Mouse (Mus musculus) ES-Bruce4 (cell line): ENCODE results near the gene Snap29. TPM values are rescaled to one million over a fixed set of nuclear protein-coding genes. Genes with fewer than 3 reads are reported as not detected.

ENCODE experiments used
- H3K27ac ChIP-seq: 2 replicates; pipeline ENCODE4 v1.5.1; 2012; ENCODE audit warnings: low read length, inconsistent platforms; ENCODE audit not compliant: insufficient read depth
- H3K27me3 ChIP-seq: 2 replicates; pipeline ENCODE4 v1.6.1; 2012; ENCODE audit warnings: mild to moderate bottlenecking, low read length, inconsistent platforms; ENCODE audit not compliant: control insufficient read depth, poor library complexity, insufficient read depth, severe bottlenecking
- H3K36me3 ChIP-seq: 2 replicates; pipeline ENCODE4 v1.6.1; 2012; ENCODE audit warnings: inconsistent platforms, mild to moderate bottlenecking, low read length, moderate library complexity; ENCODE audit not compliant: control insufficient read depth, poor library complexity, insufficient read depth, severe bottlenecking
- H3K4me1 ChIP-seq: one replicate; pipeline ENCODE4 v1.8.1; 2011; ENCODE audit warnings: low read length; ENCODE audit not compliant: control insufficient read depth, insufficient read depth
- H3K4me3 ChIP-seq: 2 replicates; pipeline ENCODE4 v1.5.1; 2011; ENCODE audit warnings: low read depth, mild to moderate bottlenecking, low read length
- H3K9ac ChIP-seq: 2 replicates; pipeline ENCODE4 v1.6.1; 2012; ENCODE audit warnings: low read depth, mild to moderate bottlenecking, inconsistent platforms; ENCODE audit not compliant: poor library complexity, severe bottlenecking
- H3K9me3 ChIP-seq: replicated peaks from 2 replicates; pipeline ENCODE4 v1.6.1; 2012; ENCODE audit warnings: mild to moderate bottlenecking, low read length, inconsistent platforms; ENCODE audit not compliant: control insufficient read depth, poor library complexity, insufficient read depth, severe bottlenecking
- CTCF ChIP-seq: IDR thresholded peaks from one replicate; pipeline ENCODE4 v1.8.1; 2011; ENCODE audit warnings: low read depth, low read length
- EP300 ChIP-seq: IDR thresholded peaks from 2 replicates; pipeline ENCODE4 v1.6.1; 2011; ENCODE audit warnings: low read depth, low read length; ENCODE audit not compliant: insufficient read depth
- POLR2A ChIP-seq: IDR thresholded peaks from one replicate; pipeline ENCODE4 v1.8.1; 2011; ENCODE audit warnings: low read length; ENCODE audit not compliant: insufficient read depth
- polyA plus RNA-seq: library from polyadenylated mRNA; stranded (reverse); fragments of >200 nt; gene quantifications from 2 replicates; pipeline ENCODE4 v1.2.4, GENCODE M21; 2011; ENCODE audit warnings: low read depth; ENCODE audit not compliant: missing spikeins, insufficient read depth, insufficient read length

Snap29 gene
- polyA plus RNA-seq, 1 experiment, result 18.9 TPM

DNA sequence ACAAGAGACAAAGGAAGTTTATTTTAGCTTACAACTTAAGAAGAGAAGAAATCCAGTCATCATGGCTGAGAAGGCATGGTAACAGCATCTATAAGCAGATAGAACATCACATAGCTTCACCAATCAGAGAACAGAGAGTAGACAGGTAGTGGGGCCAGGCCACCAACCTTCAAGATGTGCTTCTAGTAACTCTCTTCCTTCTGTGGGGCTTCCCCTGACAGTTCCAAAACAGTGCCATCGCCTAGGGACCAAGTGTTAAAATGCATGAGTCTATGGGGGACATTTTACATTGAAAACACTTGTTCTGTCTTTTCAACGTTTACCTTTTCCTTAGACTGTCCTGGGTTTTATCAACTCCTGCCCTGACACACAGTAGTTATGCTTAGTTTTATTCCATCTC, 57.4 kb downstream of the Snap29 start:
- TF ChIP-seq CTCF, result no peak
- no peak for TF ChIP-seq EP300
- TF ChIP-seq POLR2A, result no peak
- peaks cover 20% of the 10 kb centered on the region for H3K36me3 ChIP-seq

DNA sequence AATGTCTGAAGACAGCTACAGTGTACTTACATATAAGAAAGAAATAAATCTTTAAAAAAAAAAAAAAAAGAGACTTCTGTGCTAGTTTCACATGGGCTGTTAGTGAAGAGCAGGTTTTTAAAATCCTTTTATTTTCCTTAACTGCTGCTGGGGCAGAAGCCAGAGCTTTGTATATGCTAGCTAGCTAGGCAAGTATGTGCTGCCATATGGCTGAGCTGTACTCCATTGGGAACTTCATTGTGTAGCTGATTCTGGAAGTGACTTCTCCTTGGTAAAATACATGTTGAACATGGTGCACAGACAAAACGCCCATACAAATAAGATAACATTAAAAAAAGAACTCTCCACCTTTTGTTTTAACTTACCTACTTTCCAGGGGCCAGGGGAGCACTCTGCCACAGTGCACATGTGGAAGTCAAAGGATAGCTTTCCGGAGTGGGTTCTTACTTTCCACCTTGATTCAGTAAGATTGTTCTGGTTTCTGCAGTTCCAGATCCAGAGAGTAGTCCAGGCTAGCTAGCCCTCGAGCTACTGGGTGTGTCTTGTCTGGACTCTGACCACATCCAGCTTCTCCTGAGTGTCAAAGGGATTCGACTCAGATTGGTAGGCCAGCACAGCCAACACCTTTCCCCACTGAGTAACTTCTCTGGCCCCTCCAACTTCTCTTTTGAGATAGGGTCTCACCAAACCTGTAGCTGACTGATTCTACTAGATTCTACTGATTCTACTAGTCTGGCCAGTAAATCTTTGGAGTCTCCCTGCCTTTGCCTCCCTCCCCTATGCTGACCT, 61.3 kb downstream of the Snap29 start:
- peaks cover 32% of the 10 kb centered on the region for H3K36me3 ChIP-seq
- no peak overlapping the region for H3K9ac ChIP-seq
- no peaks in the 10 kb centered on the region for H3K4me1 ChIP-seq
- no peak overlapping the region for H3K4me3 ChIP-seq
- no peak overlapping the region for H3K27ac ChIP-seq
- no peaks in the 10 kb centered on the region for H3K9me3 ChIP-seq
- H3K27me3 ChIP-seq, result no peaks in the 10 kb centered on the region
- TF ChIP-seq CTCF (no peak), EP300 (no peak), POLR2A (no peak)

More for the DNA sequence above, 57.4 kb downstream of the Snap29 start:
- H3K4me1 ChIP-seq, result no peaks in the 10 kb centered on the region
- no peak overlapping the region for H3K4me3 ChIP-seq
- no peaks in the 10 kb centered on the region for H3K27me3 ChIP-seq
- no peaks in the 10 kb centered on the region for H3K9me3 ChIP-seq
- no peak overlapping the region for H3K27ac ChIP-seq
- H3K9ac ChIP-seq, result no peak overlapping the region

DNA sequence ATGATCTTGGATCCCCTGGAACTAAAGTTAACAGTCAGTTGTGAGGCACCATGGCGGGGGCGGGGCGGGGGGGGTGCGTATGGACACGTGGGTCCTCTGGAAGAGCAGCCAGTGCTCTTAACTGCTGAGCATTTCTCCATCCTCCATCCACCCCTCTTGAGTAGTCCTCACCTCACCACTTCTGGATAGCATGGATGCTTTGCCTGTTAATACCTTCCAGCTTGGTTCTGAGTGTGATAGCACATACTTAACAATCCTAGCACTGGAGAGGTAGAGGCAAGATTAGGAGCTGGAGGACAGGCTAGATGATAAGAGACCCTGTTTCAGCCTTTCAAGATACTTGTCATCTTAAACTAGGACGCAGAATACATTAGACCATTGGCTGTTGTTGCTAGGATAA, 66.7 kb downstream of the Snap29 start:
- Histone ChIP-seq H3K27ac (no peak overlapping the region), H3K4me1 (no peaks in the 10 kb centered on the region), H3K36me3 (peaks cover 49% of the 10 kb centered on the region), H3K27me3 (no peaks in the 10 kb centered on the region), H3K9me3 (no peaks in the 10 kb centered on the region), H3K4me3 (no peak overlapping the region), H3K9ac (no peak overlapping the region)
- no peak for TF ChIP-seq POLR2A

DNA sequence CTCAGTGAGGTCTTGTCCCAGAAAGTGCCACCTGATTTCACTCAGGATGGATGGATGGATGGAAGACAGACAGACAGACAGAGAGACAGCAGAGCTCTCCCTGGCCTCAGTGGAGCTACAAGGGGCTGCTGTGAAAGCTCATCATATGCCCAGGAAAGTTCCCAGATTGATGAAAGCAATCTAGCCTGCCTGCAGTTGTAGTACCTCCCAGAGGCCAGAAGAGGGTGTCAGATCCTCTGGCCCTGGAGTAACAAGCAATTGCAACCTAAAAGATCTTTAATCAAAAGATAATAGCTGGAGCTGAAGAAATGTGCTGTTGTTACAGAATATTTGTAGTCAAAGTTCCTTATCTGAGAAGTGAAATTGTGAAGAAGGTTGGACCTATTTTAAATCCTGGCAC, 68.3 kb downstream of the Snap29 start:
- Histone ChIP-seq H3K36me3 (peaks cover 45% of the 10 kb centered on the region), H3K27ac (no peak overlapping the region), H3K9me3 (no peaks in the 10 kb centered on the region), H3K4me3 (no peak overlapping the region), H3K27me3 (no peaks in the 10 kb centered on the region), H3K9ac (no peak overlapping the region), H3K4me1 (peaks cover 3% of the 10 kb centered on the region)
- TF ChIP-seq CTCF (peak; percentile 51), POLR2A (no peak)

DNA sequence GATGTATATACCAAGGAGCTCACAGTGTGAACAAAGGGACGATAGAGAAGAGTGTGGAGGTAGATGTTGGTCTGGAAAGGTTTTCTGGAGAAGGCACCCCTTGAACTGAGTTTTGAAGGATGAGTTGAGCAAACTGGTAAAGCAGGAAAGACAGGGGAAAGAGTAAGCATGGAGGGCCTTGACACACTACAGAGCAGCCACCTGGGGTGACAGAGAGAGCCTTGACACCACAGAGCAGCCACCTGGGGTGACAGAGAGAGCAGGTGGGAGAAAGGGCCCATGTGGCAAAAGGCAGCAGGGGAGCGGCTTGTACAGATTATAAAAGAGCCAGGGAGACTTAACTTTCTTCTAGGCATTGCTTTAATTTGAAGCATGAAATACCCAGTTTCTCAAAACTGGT, 69.0 kb downstream of the Snap29 start:
- Histone ChIP-seq H3K4me1 (peaks cover 3% of the 10 kb centered on the region), H3K27me3 (no peaks in the 10 kb centered on the region), H3K9ac (no peak overlapping the region), H3K9me3 (no peaks in the 10 kb centered on the region), H3K27ac (no peak overlapping the region), H3K4me3 (no peak overlapping the region), H3K36me3 (peaks cover 40% of the 10 kb centered on the region)
- no peak for TF ChIP-seq POLR2A
- TF ChIP-seq CTCF, result no peak
- TF ChIP-seq EP300, result no peak

DNA sequence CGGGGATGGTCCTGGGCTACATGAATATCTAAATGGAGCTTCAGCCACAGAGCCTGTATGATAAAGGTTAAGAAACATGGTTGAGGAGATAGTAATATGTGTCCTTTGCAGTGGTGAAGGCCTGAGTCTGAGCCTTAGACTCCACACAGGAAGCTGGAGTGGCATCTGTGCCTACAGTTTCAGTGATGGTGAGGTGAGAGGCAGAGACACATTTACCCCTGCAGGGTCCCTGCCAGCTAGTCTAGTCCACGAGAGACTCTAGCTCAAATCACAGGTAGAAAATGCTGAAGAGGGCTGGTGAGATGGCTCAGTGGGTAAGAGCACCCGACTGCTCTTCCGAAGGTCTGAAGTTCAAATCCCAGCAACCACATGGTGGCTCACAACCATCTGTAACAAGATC, 69.5 kb downstream of the Snap29 start:
- no peak overlapping the region for H3K27ac ChIP-seq
- peaks cover 3% of the 10 kb centered on the region for H3K4me1 ChIP-seq
- H3K27me3 ChIP-seq, result no peaks in the 10 kb centered on the region
- no peak overlapping the region for H3K9ac ChIP-seq
- H3K36me3 ChIP-seq, result peaks cover 34% of the 10 kb centered on the region
- H3K4me3 ChIP-seq, result no peak overlapping the region
- no peaks in the 10 kb centered on the region for H3K9me3 ChIP-seq
- no peak for TF ChIP-seq CTCF
- TF ChIP-seq POLR2A, result no peak
- no peak for TF ChIP-seq EP300
